Mouse (Mus musculus) thymus, postnatal 0 days (tissue): ENCODE measurements at regions not wholly inside any gene's neighbourhood (a gene's known extent, or its start where the extent isn't known, plus 50 kb on each side); places are given as distances from the start of the nearest gene placed in this dataset.

Experiments used
- DNase-seq: peaks from one replicate; pipeline ENCODE4 v3.0.0-alpha.2; 2015; ENCODE audit warnings: low spot score

GRCm38 (mm10) chr9:52849931-52850330 lies 170.4 kb upstream of the AI593442 start:
- no peak for DNase-seq

GRCm38 (mm10) chr9:52841105-52841504 lies 161.5 kb upstream of the AI593442 start:
- no peak for DNase-seq

- DNase-seq: no peak
Observed at GRCm38 (mm10) chr9:52839996-52840395, 160.4 kb upstream of the AI593442 start.

- DNase-seq: no peak
Observed at GRCm38 (mm10) chr9:52836151-52836630, 156.6 kb upstream of the AI593442 start.

- DNase-seq: no peak
Observed at GRCm38 (mm10) chr9:52835481-52836150, 156.0 kb upstream of the AI593442 start.

GRCm38 (mm10) chr9:52826781-52827180 lies 147.2 kb upstream of the AI593442 start:
- no peak for DNase-seq

- no peak for DNase-seq
Observed at GRCm38 (mm10) chr9:52816309-52816708, 136.7 kb upstream of the AI593442 start.

- no peak for DNase-seq
Observed at GRCm38 (mm10) chr9:52802969-52803368, 123.4 kb upstream of the AI593442 start.

- no peak for DNase-seq
Observed at GRCm38 (mm10) chr9:52801801-52802200, 122.2 kb upstream of the AI593442 start.

GRCm38 (mm10) chr9:52800476-52800875 lies 120.9 kb upstream of the AI593442 start:
- DNase-seq: no peak

GRCm38 (mm10) chr9:52792596-52792995 lies 113.0 kb upstream of the AI593442 start:
- DNase-seq: no peak

GRCm38 (mm10) chr9:52782520-52782919 lies 102.9 kb upstream of the AI593442 start:
- no peak for DNase-seq

GRCm38 (mm10) chr9:52776542-52776941 lies 97.0 kb upstream of the AI593442 start:
- no peak for DNase-seq

GRCm38 (mm10) chr9:52775232-52775631 lies 95.7 kb upstream of the AI593442 start:
- DNase-seq: no peak

GRCm38 (mm10) chr9:52768056-52768455 lies 88.5 kb upstream of the AI593442 start:
- DNase-seq: no peak

- DNase-seq: no peak
Observed at GRCm38 (mm10) chr9:52765809-52766208, 86.2 kb upstream of the AI593442 start.

- DNase-seq: no peak
Observed at GRCm38 (mm10) chr9:52762836-52763235, 83.3 kb upstream of the AI593442 start.

- DNase-seq: no peak
Observed at GRCm38 (mm10) chr9:52761257-52761656, 81.7 kb upstream of the AI593442 start.

- DNase-seq: no peak
Observed at GRCm38 (mm10) chr9:52748366-52748765, 68.8 kb upstream of the AI593442 start.

- DNase-seq: no peak
Observed at GRCm38 (mm10) chr9:52738560-52739100, 59.0 kb upstream of the AI593442 start.
